Mouse (Mus musculus) embryonic facial prominence, embryonic 11.5 days (tissue): Measurements from ENCODE around the gene Cdv3. TPM values are rescaled to one million over a fixed set of nuclear protein-coding genes. Genes with fewer than 3 reads are reported as not detected.
A peak's percentile ranks its signal among the peaks of the same experiment; 100 is the strongest.
"Not testable (repeated sequence)": the region's sequence is repeated elsewhere in the genome, so short reads cannot be mapped to it uniquely, and the experiment has no call there.

Experiments used
- ATAC-seq: fragments of 200-750 bp; cut with Nextera tagmentation; replicated peaks from 2 replicates; pipeline ENCODE4 v1.8.0; 2017; ENCODE audit warnings: low read depth; ENCODE audit not compliant: insufficient number of reproducible peaks, low FRiP score, low TSS enrichment
- DNase-seq: peaks from one replicate; pipeline ENCODE4 v3.0.0-alpha.2; 2015; ENCODE audit warnings: low spot score
- H3K27ac ChIP-seq: fragments of 300-500 bp; sonication (generic); replicated peaks from 2 replicates; pipeline ENCODE4 v1.5.1; 2014; ENCODE audit warnings: mild to moderate bottlenecking, low read depth, low read length, control low read depth
- H3K27me3 ChIP-seq: fragments of 300-500 bp; sonication (generic); 2 replicates; pipeline ENCODE4 v1.6.1; 2014; ENCODE audit warnings: mild to moderate bottlenecking, low read length, moderate library complexity, mixed read lengths; ENCODE audit not compliant: control insufficient read depth, insufficient read depth
- H3K36me3 ChIP-seq: fragments of 300-500 bp; sonication (generic); replicated peaks from 2 replicates; pipeline ENCODE4 v1.6.1; 2014; ENCODE audit warnings: low read depth, mild to moderate bottlenecking, low read length, moderate library complexity, mixed read lengths; ENCODE audit not compliant: control insufficient read depth, insufficient read depth
- H3K4me1 ChIP-seq: fragments of 300-500 bp; sonication (generic); 2 replicates; pipeline ENCODE4 v1.6.1; 2014; ENCODE audit warnings: low read length, mixed read lengths; ENCODE audit not compliant: control insufficient read depth, insufficient read depth
- H3K4me2 ChIP-seq: fragments of 300-500 bp; sonication (generic); 2 replicates; pipeline ENCODE4 v1.6.1; 2014; ENCODE audit warnings: low read depth, mild to moderate bottlenecking, control low read depth, low read length, moderate library complexity
- H3K4me3 ChIP-seq: fragments of 300-500 bp; sonication (generic); 2 replicates; pipeline ENCODE4 v1.5.1; 2014; ENCODE audit warnings: low read depth, low read length, control low read depth
- H3K9ac ChIP-seq: fragments of 300-500 bp; sonication (generic); replicated peaks from 2 replicates; pipeline ENCODE4 v1.6.1; 2014; ENCODE audit warnings: mild to moderate bottlenecking, control low read depth, low read length
- H3K9me3 ChIP-seq: fragments of 300-500 bp; sonication (generic); replicated peaks from 2 replicates; pipeline ENCODE4 v1.6.1; 2016; ENCODE audit warnings: mild to moderate bottlenecking, low read length, inconsistent platforms, mixed read lengths; ENCODE audit not compliant: control insufficient read depth
- WGBS: fragments of 180-500 bp; shearing (Covaris S2); extraction: QIAGEN DNeasy Blood & Tissue Kit; methylation state at CpG from one replicate; pipeline ENCODE4 v1.1.7; 2014; 5-methylcytosine and 5-hydroxymethylcytosine counted together
- polyA plus RNA-seq: library from polyadenylated mRNA; unstranded; fragments of >200 nt; fragmentation: Nextera tagmentation; extraction: Ambion mirVana; gene quantifications from 2 replicates; pipeline ENCODE4 v1.2.1, GENCODE M21; 2014

Cdv3 gene
- polyA plus RNA-seq, 1 experiment from 2014 or later = 142 TPM

DNA sequence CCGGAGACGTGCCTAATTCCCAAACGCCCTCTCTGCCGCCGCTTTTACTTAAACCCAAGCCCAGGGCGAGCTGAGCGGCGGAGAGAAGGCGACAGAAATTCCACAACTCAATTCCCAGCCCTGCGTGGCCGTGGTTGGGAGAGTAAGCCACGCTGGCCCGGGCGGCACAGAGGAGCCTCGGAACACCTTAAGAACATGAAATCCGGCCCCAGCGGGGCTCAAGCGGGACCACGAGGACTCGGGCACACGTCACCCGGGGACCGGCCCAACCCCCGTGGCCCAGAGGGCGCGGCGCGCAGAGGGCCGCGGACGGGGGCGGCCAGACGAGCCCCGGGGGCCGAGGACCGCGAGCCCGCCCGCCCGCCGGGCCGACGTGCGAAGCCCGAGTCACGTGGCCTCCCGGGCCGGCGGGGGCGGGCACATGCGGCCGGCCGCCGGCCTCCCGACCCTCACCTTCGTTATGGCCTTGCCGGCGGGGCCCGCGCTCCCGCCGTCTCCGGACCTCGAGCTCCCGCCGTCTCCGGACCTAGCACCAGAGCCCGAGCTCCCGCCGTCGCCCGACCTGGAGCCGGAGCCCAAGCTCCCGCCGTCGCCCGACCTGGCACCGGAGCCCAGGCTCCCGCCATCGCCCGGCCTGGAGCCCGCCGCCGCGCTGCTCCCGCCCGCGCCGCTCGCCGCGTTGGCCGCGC lies 895 bp downstream of the Cdv3 start:
- Histone ChIP-seq H3K27ac (peak overlapping the region; percentile 96), H3K9me3 (no peaks in the 10 kb centered on the region), H3K27me3 (no peaks in the 10 kb centered on the region), H3K36me3 (peaks cover 5% of the 10 kb centered on the region; the same call in 1 of the 2 replicates), H3K4me2 (peak overlapping the region; percentile 78), H3K9ac (peak overlapping the region; percentile 95), H3K4me1 (peaks cover 3% of the 10 kb centered on the region), H3K4me3 (peak overlapping the region; percentile 91)
- ATAC-seq (peak; percentile 31), DNase-seq (peak; percentile 61)
- 2% methylated on average over 86 of the region's 94 CpGs for WGBS

DNA sequence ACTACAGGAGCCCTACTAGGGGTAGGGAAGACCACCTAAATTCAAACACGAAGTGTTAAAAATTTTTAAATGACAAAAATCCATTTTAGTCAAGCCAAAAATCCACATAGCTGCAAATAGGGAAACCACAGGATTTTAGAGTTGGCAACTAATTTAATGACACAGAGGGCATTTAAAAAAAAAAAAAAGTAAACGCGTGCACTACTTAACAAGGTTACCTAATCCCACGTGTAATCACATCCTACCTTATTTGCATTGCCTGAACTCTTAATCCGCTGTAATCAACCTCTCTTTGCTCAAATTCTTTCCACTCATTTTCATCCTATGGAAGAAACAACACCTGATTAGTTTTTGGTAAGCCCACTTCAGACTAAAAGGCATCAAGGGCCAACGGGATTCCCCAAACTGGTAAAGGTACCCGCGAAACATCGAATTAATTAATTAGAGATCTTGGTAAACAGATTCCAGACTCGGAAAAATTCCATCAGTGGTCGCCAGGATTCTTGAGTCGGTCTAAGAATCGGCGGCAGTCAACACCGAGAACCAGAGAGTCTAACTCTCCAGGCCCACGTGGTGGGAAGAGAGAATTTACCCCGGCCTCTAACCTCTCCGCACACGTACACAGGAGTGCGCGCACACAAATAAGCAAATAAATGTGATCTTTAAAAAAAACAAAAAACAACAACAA lies 1.8 kb downstream of the Cdv3 start:
- H3K9me3 ChIP-seq = no peaks in the 10 kb centered on the region
- peaks cover 3% of the 10 kb centered on the region for H3K4me1 ChIP-seq
- peaks cover 5% of the 10 kb centered on the region; the same call in 1 of the 2 replicates for H3K36me3 ChIP-seq
- H3K27me3 ChIP-seq = no peaks in the 10 kb centered on the region
- no peak overlapping the region for H3K27ac ChIP-seq
- H3K4me3 ChIP-seq = peak overlapping the region; percentile 91
- H3K9ac ChIP-seq = peak overlapping the region; percentile 95
- under 1% methylated on average over 21 of the region's 21 CpGs for WGBS
- no peak for ATAC-seq
- peak; percentile 64 for DNase-seq
- H3K4me2 ChIP-seq = peak overlapping the region; percentile 78

DNA sequence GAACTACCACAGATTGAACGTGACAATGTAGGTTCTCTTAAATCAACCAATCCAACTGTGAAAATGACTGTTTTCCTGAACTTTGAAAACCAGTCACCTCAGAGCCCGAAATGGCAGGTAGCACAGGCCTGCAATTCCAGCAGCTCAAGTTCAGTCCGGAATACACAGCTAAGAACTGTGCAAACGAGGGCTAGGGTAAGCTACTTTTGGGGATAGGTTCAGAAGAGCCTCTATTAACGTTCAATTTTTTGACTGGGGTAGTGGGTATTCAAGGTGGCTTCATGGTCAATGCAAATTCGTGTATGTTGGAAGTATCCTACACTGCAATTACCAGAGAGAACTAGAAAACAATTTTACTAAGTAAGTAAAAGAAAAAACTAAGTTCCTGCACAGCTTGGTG lies 2.6 kb downstream of the Cdv3 start:
- ATAC-seq (no peak), DNase-seq (no peak)
- Histone ChIP-seq H3K36me3 (peaks cover 10% of the 10 kb centered on the region), H3K4me2 (no peak overlapping the region; the same call in 1 of the 2 replicates), H3K4me1 (peaks cover 3% of the 10 kb centered on the region), H3K9me3 (no peaks in the 10 kb centered on the region), H3K9ac (no peak overlapping the region), H3K27me3 (no peaks in the 10 kb centered on the region), H3K27ac (no peak overlapping the region), H3K4me3 (peak overlapping the region; percentile 91)
- 63% methylated on average over 6 of the region's 6 CpGs for WGBS

DNA sequence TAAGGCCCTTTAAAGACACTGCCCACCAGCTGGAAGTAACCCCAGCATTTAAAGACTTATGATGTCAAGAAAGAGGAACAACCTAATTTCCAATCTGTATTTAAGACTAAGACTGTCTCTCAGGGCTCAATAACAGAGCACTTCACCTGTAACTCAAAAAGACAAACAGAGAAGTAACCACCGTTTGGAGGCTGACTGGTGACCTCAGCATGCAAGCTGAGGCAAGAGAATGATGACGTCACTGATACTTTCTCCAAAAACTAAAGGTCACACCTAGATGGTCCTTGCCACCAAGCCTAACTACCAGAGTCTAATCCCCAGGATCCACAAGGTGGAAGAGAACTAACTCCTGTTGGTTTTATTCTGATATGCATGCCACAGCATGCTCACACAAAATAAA lies 5.0 kb downstream of the Cdv3 start:
- Histone ChIP-seq H3K36me3 (peaks cover 10% of the 10 kb centered on the region), H3K9me3 (no peaks in the 10 kb centered on the region), H3K4me2 (no peak overlapping the region), H3K27ac (no peak overlapping the region), H3K4me3 (no peak overlapping the region), H3K4me1 (no peaks in the 10 kb centered on the region; the same call in 1 of the 2 replicates), H3K27me3 (no peaks in the 10 kb centered on the region), H3K9ac (no peak overlapping the region)
- DNase-seq (no peak), ATAC-seq (no peak)
- WGBS = 74% methylated on average over 2 of the region's 2 CpGs

DNA sequence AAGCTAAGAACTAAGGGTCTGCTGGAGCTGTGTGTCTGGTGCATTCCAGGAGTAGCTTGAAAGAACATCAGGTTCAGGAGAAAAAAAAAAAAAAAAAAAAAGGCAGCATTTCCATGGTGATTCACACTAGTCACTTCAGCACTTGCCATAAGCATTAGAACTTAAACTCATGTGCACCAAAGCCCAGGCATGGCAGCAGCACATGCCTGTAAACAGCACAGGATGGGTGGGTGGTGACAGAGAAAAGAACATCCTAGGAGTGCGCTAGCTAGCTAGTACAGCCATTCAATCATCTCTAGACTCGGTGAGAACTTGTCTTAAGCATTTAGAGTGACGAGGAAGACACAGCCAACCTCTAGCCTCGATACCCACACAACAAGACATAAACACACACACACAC lies 7.1 kb downstream of the Cdv3 start:
- no peak for DNase-seq
- Histone ChIP-seq H3K9ac (no peak overlapping the region), H3K27ac (no peak overlapping the region), H3K4me2 (no peak overlapping the region), H3K4me1 (no peaks in the 10 kb centered on the region; the same call in 1 of the 2 replicates), H3K36me3 (peaks cover 10% of the 10 kb centered on the region), H3K27me3 (no peaks in the 10 kb centered on the region), H3K4me3 (no peak overlapping the region), H3K9me3 (no peaks in the 10 kb centered on the region)
- no peak for ATAC-seq
- 90% methylated on average over 4 of the region's 4 CpGs for WGBS

DNA sequence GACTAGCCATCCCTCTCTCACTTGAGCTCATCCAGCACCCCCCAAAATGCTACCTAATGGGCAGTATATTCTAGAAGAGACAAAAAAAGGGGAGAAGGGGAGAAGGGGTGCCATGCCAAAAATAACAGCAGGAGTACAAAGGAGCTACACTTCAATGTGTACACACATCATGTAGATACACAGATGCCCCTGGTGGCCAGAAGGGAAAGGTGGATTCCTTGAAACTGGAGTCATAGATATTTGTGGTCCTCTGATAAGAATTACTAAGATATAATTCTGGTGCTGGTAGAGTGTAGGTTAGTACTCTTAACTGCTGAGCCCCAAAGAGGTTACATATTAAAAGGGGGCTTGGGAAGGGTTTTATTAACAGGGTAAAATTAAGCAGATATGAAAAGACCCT lies 7.7 kb downstream of the Cdv3 start:
- Histone ChIP-seq H3K27me3 (no peaks in the 10 kb centered on the region), H3K27ac (no peak overlapping the region), H3K4me3 (no peak overlapping the region), H3K4me2 (no peak overlapping the region), H3K9ac (no peak overlapping the region), H3K4me1 (no peaks in the 10 kb centered on the region), H3K36me3 (peaks cover 10% of the 10 kb centered on the region), H3K9me3 (no peaks in the 10 kb centered on the region)
- DNase-seq (no peak), ATAC-seq (no peak)

DNA sequence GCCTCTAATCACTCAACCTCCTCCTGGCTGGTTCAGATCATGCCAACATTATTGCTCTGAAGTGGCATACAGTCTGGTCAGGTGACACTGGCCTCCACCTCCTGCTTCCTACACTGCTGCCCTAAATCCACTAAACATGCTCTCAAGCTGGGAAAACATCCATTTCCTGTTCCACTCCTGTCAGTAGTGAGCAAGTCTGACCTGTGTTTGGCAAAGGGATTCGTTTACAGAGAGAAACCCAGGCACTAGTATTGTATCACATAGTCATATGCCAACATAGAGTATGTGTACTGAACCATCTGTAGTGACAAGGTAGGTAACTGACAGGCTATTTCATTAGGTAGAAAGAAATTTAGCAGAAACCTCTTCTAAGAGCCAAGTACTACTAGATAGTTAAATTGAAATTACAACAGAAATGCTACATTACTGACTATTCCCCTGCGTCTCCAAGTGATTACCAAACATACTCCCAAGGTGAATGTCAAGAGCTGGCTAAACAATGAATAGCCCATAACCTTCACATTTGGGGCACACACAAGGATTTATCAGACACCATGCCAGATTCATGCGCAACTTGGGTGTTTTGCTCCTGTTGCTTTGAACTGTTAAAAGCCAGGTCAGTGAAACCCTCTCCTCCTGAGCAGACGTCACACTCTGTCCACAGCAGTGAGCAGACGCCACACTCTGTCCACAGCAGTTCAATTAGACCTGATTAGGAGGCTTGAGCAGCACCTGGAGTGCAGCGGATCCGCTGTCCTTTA lies 12.0 kb downstream of the Cdv3 start:
- H3K9ac ChIP-seq, H3K36me3 ChIP-seq, ATAC-seq: not testable (repeated sequence)

DNA sequence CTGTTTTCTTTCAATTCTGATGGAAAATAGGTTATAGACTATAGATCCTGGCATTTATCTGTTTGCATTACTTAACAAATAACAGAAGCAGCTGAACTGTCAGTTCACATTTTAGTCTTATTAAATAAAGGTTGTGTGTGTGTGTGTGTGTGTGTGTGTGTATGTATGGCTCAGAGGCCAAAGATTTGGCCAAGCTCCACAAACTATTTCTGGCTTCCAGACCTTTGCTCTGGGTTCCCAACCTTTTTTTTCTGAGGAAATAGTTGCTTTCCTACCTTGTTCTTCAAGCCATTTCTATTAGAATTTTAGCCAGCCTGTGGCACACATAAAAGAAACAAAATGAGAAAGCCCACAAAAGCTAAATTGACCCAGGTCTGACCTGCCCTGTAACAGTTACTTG lies 16.8 kb downstream of the Cdv3 start:
- H3K4me1 ChIP-seq = no peaks in the 10 kb centered on the region
- DNase-seq = no peak
- no peak overlapping the region for H3K4me3 ChIP-seq
- H3K27me3 ChIP-seq = no peaks in the 10 kb centered on the region
- no peak for ATAC-seq
- H3K9me3 ChIP-seq = no peaks in the 10 kb centered on the region
- no peak overlapping the region for H3K27ac ChIP-seq
- no peak overlapping the region for H3K4me2 ChIP-seq
- H3K36me3 ChIP-seq = peaks cover 8% of the 10 kb centered on the region
- H3K9ac ChIP-seq = no peak overlapping the region

More for the DNA sequence above, 12.0 kb downstream of the Cdv3 start:
- H3K27ac ChIP-seq, H3K27me3 ChIP-seq, DNase-seq, H3K4me1 ChIP-seq, H3K4me3 ChIP-seq, H3K4me2 ChIP-seq, H3K9me3 ChIP-seq: not testable (repeated sequence)
- WGBS = 88% methylated on average over 6 of the region's 7 CpGs
